Mouse (Mus musculus): ENCODE measurements at regions not wholly inside any gene's neighbourhood (a gene's known extent, or its start where the extent isn't known, plus 50 kb on each side); places are given as distances from the start of the nearest gene placed in this dataset.

GRCm38 (mm10) chr2:148264111-148264730 is 130.9 kb upstream of the Sstr4 start:
- Histone ChIP-seq H3K27ac (ENCODE audit: insufficient read depth, low read depth, low read length) (no peak overlapping the region), H3K36me3 (ENCODE audit: control insufficient read depth, insufficient read depth, low read length) (no peaks in the 10 kb centered on the region), H3K4me3 (ENCODE audit: low read depth, low read length) (no peak overlapping the region), H3K4me1 (ENCODE audit: control insufficient read depth, insufficient read depth, insufficient read length, low read length) (no peaks in the 10 kb centered on the region), H3K27me3 (ENCODE audit: control insufficient read depth, insufficient read depth, low read length) (no peaks in the 10 kb centered on the region)
- WGBS = 78% methylated on average over 3 of the region's 3 CpGs
- no peak for TF ChIP-seq CTCF (IDR thresholded peaks at IDR 0.05; ENCODE audit: extremely low read depth, insufficient read length, insufficient replicate concordance, low read depth, low read length)
- no peak for TF ChIP-seq POLR2A (IDR thresholded peaks at IDR 0.05; ENCODE audit: low read depth, low read length)

GRCm38 (mm10) chr2:148279200-148279599 is 115.9 kb upstream of the Sstr4 start:
- TF ChIP-seq POLR2A (IDR thresholded peaks at IDR 0.05; ENCODE audit: low read depth, low read length) (no peak), CTCF (IDR thresholded peaks at IDR 0.05; ENCODE audit: extremely low read depth, insufficient read length, insufficient replicate concordance, low read depth, low read length) (no peak)
- WGBS = 84% methylated on average over 3 of the region's 3 CpGs
- Histone ChIP-seq H3K27me3 (ENCODE audit: control insufficient read depth, insufficient read depth, low read length) (no peaks in the 10 kb centered on the region), H3K4me1 (ENCODE audit: control insufficient read depth, insufficient read depth, insufficient read length, low read length) (no peaks in the 10 kb centered on the region), H3K4me3 (ENCODE audit: low read depth, low read length) (no peak overlapping the region), H3K36me3 (ENCODE audit: control insufficient read depth, insufficient read depth, low read length) (no peaks in the 10 kb centered on the region), H3K27ac (ENCODE audit: insufficient read depth, low read depth, low read length) (no peak overlapping the region)

GRCm38 (mm10) chr2:148290326-148290725 is 104.8 kb upstream of the Sstr4 start:
- no peaks in the 10 kb centered on the region for H3K4me1 ChIP-seq (ENCODE audit: control insufficient read depth, insufficient read depth, insufficient read length, low read length)
- WGBS = 39% methylated on average over 3 of the region's 3 CpGs
- H3K27me3 ChIP-seq (ENCODE audit: control insufficient read depth, insufficient read depth, low read length) = no peaks in the 10 kb centered on the region
- TF ChIP-seq POLR2A (IDR thresholded peaks at IDR 0.05; ENCODE audit: low read depth, low read length) = no peak
- TF ChIP-seq CTCF (IDR thresholded peaks at IDR 0.05; ENCODE audit: extremely low read depth, insufficient read length, insufficient replicate concordance, low read depth, low read length) = no peak
- no peaks in the 10 kb centered on the region for H3K36me3 ChIP-seq (ENCODE audit: control insufficient read depth, insufficient read depth, low read length)
- no peak overlapping the region for H3K4me3 ChIP-seq (ENCODE audit: low read depth, low read length)
- no peak overlapping the region for H3K27ac ChIP-seq (ENCODE audit: insufficient read depth, low read depth, low read length)

- H3K27me3 ChIP-seq (ENCODE audit: control insufficient read depth, insufficient read depth, low read length) = no peaks in the 10 kb centered on the region
- no peak overlapping the region for H3K4me3 ChIP-seq (ENCODE audit: low read depth, low read length)
- TF ChIP-seq POLR2A (IDR thresholded peaks at IDR 0.05; ENCODE audit: low read depth, low read length) = no peak
- TF ChIP-seq CTCF (IDR thresholded peaks at IDR 0.05; ENCODE audit: extremely low read depth, insufficient read length, insufficient replicate concordance, low read depth, low read length) = no peak
- H3K36me3 ChIP-seq (ENCODE audit: control insufficient read depth, insufficient read depth, low read length) = no peaks in the 10 kb centered on the region
- no peak overlapping the region for H3K27ac ChIP-seq (ENCODE audit: insufficient read depth, low read depth, low read length)
- WGBS = 77% methylated on average over 5 of the region's 5 CpGs
- no peaks in the 10 kb centered on the region for H3K4me1 ChIP-seq (ENCODE audit: control insufficient read depth, insufficient read depth, insufficient read length, low read length)
Observed at GRCm38 (mm10) chr2:148292442-148292841, 102.7 kb upstream of the Sstr4 start.

- H3K27me3 ChIP-seq (ENCODE audit: control insufficient read depth, insufficient read depth, low read length) = no peaks in the 10 kb centered on the region
- WGBS = 29% methylated on average over 2 of the region's 2 CpGs
- no peak overlapping the region for H3K27ac ChIP-seq (ENCODE audit: insufficient read depth, low read depth, low read length)
- H3K4me3 ChIP-seq (ENCODE audit: low read depth, low read length) = no peak overlapping the region
- H3K4me1 ChIP-seq (ENCODE audit: control insufficient read depth, insufficient read depth, insufficient read length, low read length) = no peaks in the 10 kb centered on the region
- TF ChIP-seq POLR2A (IDR thresholded peaks at IDR 0.05; ENCODE audit: low read depth, low read length) (no peak), CTCF (IDR thresholded peaks at IDR 0.05; ENCODE audit: extremely low read depth, insufficient read length, insufficient replicate concordance, low read depth, low read length) (no peak)
- H3K36me3 ChIP-seq (ENCODE audit: control insufficient read depth, insufficient read depth, low read length) = no peaks in the 10 kb centered on the region
Observed at GRCm38 (mm10) chr2:148292895-148293294, 102.2 kb upstream of the Sstr4 start.

GRCm38 (mm10) chr2:148300879-148301278 is 94.3 kb upstream of the Sstr4 start:
- H3K27ac ChIP-seq (ENCODE audit: insufficient read depth, low read depth, low read length) = no peak overlapping the region
- no peaks in the 10 kb centered on the region for H3K4me1 ChIP-seq (ENCODE audit: control insufficient read depth, insufficient read depth, insufficient read length, low read length)
- TF ChIP-seq CTCF (IDR thresholded peaks at IDR 0.05; ENCODE audit: extremely low read depth, insufficient read length, insufficient replicate concordance, low read depth, low read length) (no peak), POLR2A (IDR thresholded peaks at IDR 0.05; ENCODE audit: low read depth, low read length) (no peak)
- no peaks in the 10 kb centered on the region for H3K27me3 ChIP-seq (ENCODE audit: control insufficient read depth, insufficient read depth, low read length)
- WGBS = 63% methylated on average over 2 of the region's 2 CpGs
- H3K4me3 ChIP-seq (ENCODE audit: low read depth, low read length) = no peak overlapping the region
- H3K36me3 ChIP-seq (ENCODE audit: control insufficient read depth, insufficient read depth, low read length) = no peaks in the 10 kb centered on the region

- Histone ChIP-seq H3K36me3 (ENCODE audit: control insufficient read depth, insufficient read depth, low read length) (no peaks in the 10 kb centered on the region), H3K27me3 (ENCODE audit: control insufficient read depth, insufficient read depth, low read length) (no peaks in the 10 kb centered on the region), H3K4me1 (ENCODE audit: control insufficient read depth, insufficient read depth, insufficient read length, low read length) (no peaks in the 10 kb centered on the region), H3K27ac (ENCODE audit: insufficient read depth, low read depth, low read length) (no peak overlapping the region), H3K4me3 (ENCODE audit: low read depth, low read length) (no peak overlapping the region)
- WGBS = 77% methylated on average over 2 of the region's 2 CpGs
- TF ChIP-seq POLR2A (IDR thresholded peaks at IDR 0.05; ENCODE audit: low read depth, low read length) (no peak), CTCF (IDR thresholded peaks at IDR 0.05; ENCODE audit: extremely low read depth, insufficient read length, insufficient replicate concordance, low read depth, low read length) (no peak)
Observed at GRCm38 (mm10) chr2:148312255-148312654, 82.9 kb upstream of the Sstr4 start.
